Mouse (Mus musculus): ENCODE measurements around the gene Cmss1.

The Cmss1 gene

GRCm38 (mm10) chr16:57295216-57295934, 311.3 kb downstream of the Cmss1 start:
- no peak for DNase-seq (ENCODE audit: low spot score)

GRCm38 (mm10) chr16:57292765-57293164, 313.9 kb downstream of the Cmss1 start, which contains the start of gene Tmem30c:
TSS of gene Tmem30c (minus strand) at chr16:57292865.
- DNase-seq (ENCODE audit: low spot score) = no peak

- DNase-seq (ENCODE audit: low spot score) = no peak
Observed at GRCm38 (mm10) chr16:57292296-57292695, 314.4 kb downstream of the Cmss1 start.

- no peak for DNase-seq (ENCODE audit: low spot score)
Observed at GRCm38 (mm10) chr16:57291696-57292095, 315.0 kb downstream of the Cmss1 start.

GRCm38 (mm10) chr16:57281417-57281816, 325.2 kb downstream of the Cmss1 start:
- DNase-seq (ENCODE audit: low spot score) = no peak

- DNase-seq (ENCODE audit: low spot score) = no peak
Observed at GRCm38 (mm10) chr16:57280221-57281217, 326.1 kb downstream of the Cmss1 start.

- DNase-seq (ENCODE audit: low spot score) = no peak
Observed at GRCm38 (mm10) chr16:57278976-57279626, 327.6 kb downstream of the Cmss1 start.

GRCm38 (mm10) chr16:57269751-57270150, 336.9 kb downstream of the Cmss1 start:
- no peak for DNase-seq (ENCODE audit: low spot score)

- no peak for DNase-seq (ENCODE audit: low spot score)
Observed at GRCm38 (mm10) chr16:57268058-57268841, 338.4 kb downstream of the Cmss1 start.

- peak; percentile 16 for DNase-seq (ENCODE audit: low spot score)
Observed at GRCm38 (mm10) chr16:57267068-57267467, 339.6 kb downstream of the Cmss1 start.

- DNase-seq (ENCODE audit: low spot score) = no peak
Observed at GRCm38 (mm10) chr16:57260152-57260551, 346.5 kb downstream of the Cmss1 start.

- no peak for DNase-seq (ENCODE audit: low spot score)
Observed at GRCm38 (mm10) chr16:57259356-57260083, 347.1 kb downstream of the Cmss1 start.
